Mouse (Mus musculus) stomach, embryonic 16.5 days (tissue): Measurements from ENCODE around the gene Gm6583. TPM values are rescaled to one million over a fixed set of nuclear protein-coding genes. Genes with fewer than 3 reads are reported as not detected.

Source experiments
- ATAC-seq: fragments of 200-750 bp; cut with Nextera tagmentation; 2 replicates; pipeline ENCODE4 v1.8.0; 2017; ENCODE audit warnings: moderate number of reproducible peaks, moderate TSS enrichment; ENCODE audit not compliant: insufficient read depth, low FRiP score
- H3K27ac ChIP-seq: fragments of 300-500 bp; sonication (generic); 2 replicates; pipeline ENCODE4 v1.5.1; 2014; ENCODE audit warnings: low read length
- H3K27me3 ChIP-seq: fragments of 300-500 bp; sonication (generic); 2 replicates; pipeline ENCODE4 v1.6.1; 2014; ENCODE audit warnings: low read length, control low read depth, mixed read lengths; ENCODE audit not compliant: control insufficient read depth, insufficient read depth
- H3K36me3 ChIP-seq: fragments of 300-500 bp; sonication (generic); 2 replicates; pipeline ENCODE4 v1.6.1; 2014; ENCODE audit warnings: low read length; ENCODE audit not compliant: control insufficient read depth, insufficient read depth
- H3K4me1 ChIP-seq: fragments of 300-500 bp; sonication (generic); 2 replicates; pipeline ENCODE4 v1.6.1; 2014; ENCODE audit warnings: low read length, control low read depth, mixed read lengths; ENCODE audit not compliant: control insufficient read depth, insufficient read depth
- H3K4me2 ChIP-seq: fragments of 300-500 bp; sonication (generic); 2 replicates; pipeline ENCODE4 v1.6.1; 2014; ENCODE audit warnings: low read depth, low read length, mixed read lengths
- H3K4me3 ChIP-seq: fragments of 300-500 bp; sonication (generic); replicated peaks from 2 replicates; pipeline ENCODE4 v1.5.1; 2014; ENCODE audit warnings: mild to moderate bottlenecking, low read length
- H3K9ac ChIP-seq: fragments of 300-500 bp; sonication (generic); 2 replicates; pipeline ENCODE4 v1.6.1; 2014; ENCODE audit warnings: low read length
- H3K9me3 ChIP-seq: fragments of 300-500 bp; sonication (generic); replicated peaks from 2 replicates; pipeline ENCODE4 v1.6.1; 2016; ENCODE audit warnings: low read length, control low read depth; ENCODE audit not compliant: control insufficient read depth
- WGBS: fragments of 180-500 bp; shearing (Covaris S2); extraction: QIAGEN DNeasy Blood & Tissue Kit; methylation state at CpG from one replicate; pipeline ENCODE4 v1.1.7; 2014; 5-methylcytosine and 5-hydroxymethylcytosine counted together
- polyA plus RNA-seq: library from polyadenylated mRNA; unstranded; fragments of >200 nt; fragmentation: Nextera tagmentation; extraction: Ambion mirVana; gene quantifications from 2 replicates; pipeline ENCODE4 v1.2.1, GENCODE M21; 2015

Gene Gm6583
- 0.16 and 0.19 TPM in 2 replicates for polyA plus RNA-seq

DNA sequence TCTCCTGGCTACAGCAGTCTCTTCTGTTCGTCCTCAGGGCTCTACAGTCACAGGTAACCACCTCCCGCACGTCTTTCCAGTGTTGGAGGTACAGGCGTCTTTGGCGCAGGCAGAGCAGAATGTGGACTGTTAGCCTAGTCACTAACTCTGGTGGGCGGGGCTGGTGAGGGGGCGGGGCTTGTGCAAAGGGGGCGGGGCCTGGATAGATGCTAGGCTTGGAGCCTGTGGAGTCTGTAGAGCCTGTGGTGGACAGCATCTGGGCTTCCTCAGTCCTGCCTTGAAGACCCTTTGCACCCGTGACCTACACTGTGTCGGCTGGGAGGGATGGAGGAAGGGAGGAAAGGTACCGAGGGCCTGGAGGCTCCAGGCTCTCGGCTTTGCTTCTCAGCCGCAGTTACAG is at the start of gene Gm6583:
Gene Gm6583 (minus strand): TSS at position 124 of the 400 bp plus-strand sequence.
- Histone ChIP-seq H3K9me3 (no peaks in the 10 kb centered on the region), H3K4me3 (no peak within 1 kb of the TSS), H3K4me2 (no peak within 1 kb of the TSS), H3K4me1 (no peaks in the 10 kb centered on the region), H3K27ac (no peak within 1 kb of the TSS), H3K36me3 (no peaks in the 10 kb centered on the region; the same call in 1 of the 2 replicates), H3K27me3 (no peaks in the 10 kb centered on the region), H3K9ac (no peak within 1 kb of the TSS)
- ATAC-seq, result no peak
- WGBS, result 58% methylated on average over 13 of the region's 13 CpGs

DNA sequence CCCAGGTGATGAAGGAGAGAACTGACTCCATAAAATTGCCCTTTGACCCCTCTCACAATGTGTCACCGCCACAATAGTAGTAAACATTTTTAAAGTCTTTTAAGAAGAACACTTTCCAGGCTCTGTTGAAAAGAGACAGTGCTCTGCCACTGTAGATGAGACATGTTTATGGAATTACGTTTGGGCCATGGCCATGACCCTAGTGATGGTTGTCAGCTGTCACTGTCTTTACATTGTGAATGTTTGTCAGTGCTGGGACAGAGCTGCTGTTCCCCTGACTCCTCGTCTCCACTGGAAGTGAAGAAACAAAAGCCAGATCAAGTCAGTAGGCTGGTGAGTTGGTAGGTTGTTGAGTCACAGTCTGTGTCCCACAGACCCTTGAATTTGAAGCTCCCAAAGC is 46.6 kb upstream of the Gm6583 start:
- Histone ChIP-seq H3K27me3 (no peaks in the 10 kb centered on the region), H3K27ac (no peak overlapping the region), H3K9me3 (no peaks in the 10 kb centered on the region), H3K9ac (no peak overlapping the region), H3K36me3 (no peaks in the 10 kb centered on the region), H3K4me3 (no peak overlapping the region), H3K4me1 (no peaks in the 10 kb centered on the region), H3K4me2 (no peak overlapping the region)
- ATAC-seq, result 0 out of 2 replicates have a peak, but pooled peaks have one; percentile 40
- 30% methylated on average over 3 of the region's 3 CpGs for WGBS

DNA sequence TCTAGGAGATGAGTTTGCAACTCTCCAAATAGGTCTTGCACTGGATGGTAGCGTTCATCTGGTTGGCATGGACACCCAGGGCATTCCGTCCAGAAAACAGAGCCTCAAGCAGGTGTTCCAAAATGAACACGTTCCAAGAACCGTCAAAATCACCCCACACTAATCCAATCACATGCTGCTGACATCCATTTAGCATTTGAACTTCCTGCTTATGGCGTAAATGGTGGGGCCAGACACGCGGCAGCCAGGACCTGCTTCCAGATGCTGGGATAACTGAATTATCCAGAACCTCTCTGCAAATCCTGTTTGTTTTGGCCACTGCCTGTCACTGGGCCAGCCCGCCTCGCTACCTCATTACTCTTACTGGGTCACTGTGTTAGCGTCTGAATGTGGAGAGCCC is 43.5 kb upstream of the Gm6583 start:
- H3K9me3 ChIP-seq, result no peaks in the 10 kb centered on the region
- no peak overlapping the region for H3K4me2 ChIP-seq
- no peaks in the 10 kb centered on the region for H3K36me3 ChIP-seq
- no peak overlapping the region for H3K4me3 ChIP-seq
- ATAC-seq, result no peak
- H3K27me3 ChIP-seq, result peaks cover 2% of the 10 kb centered on the region; the same call in 1 of the 2 replicates
- no peak overlapping the region for H3K9ac ChIP-seq
- 54% methylated on average over 10 of the region's 10 CpGs for WGBS
- H3K4me1 ChIP-seq, result peaks cover 4% of the 10 kb centered on the region
- no peak overlapping the region for H3K27ac ChIP-seq

DNA sequence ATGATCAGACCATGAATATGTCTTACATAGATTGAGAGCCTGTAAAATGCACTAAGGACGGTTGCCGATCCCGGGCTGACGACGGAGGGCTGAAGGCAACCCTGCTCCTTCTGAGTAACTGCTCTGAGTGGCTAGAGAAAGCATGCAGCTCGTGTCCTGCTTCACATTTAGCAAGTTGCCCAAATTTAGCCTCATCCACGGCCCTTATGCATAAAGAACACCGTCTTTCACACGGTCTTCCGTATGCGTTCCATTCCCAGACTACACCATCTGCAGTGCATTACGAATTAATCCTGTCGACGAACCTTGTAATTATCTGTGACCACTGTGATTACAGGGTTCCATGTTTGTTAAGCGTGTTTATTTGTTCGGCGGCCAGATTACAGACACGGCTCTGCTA is 40.2 kb upstream of the Gm6583 start:
- Histone ChIP-seq H3K9ac (no peak overlapping the region), H3K27ac (no peak overlapping the region), H3K4me3 (no peak overlapping the region), H3K27me3 (peaks cover 20% of the 10 kb centered on the region), H3K4me1 (peaks cover 4% of the 10 kb centered on the region), H3K36me3 (no peaks in the 10 kb centered on the region), H3K9me3 (no peaks in the 10 kb centered on the region), H3K4me2 (no peak overlapping the region)
- ATAC-seq, result no peak
- 78% methylated on average over 18 of the region's 18 CpGs for WGBS

DNA sequence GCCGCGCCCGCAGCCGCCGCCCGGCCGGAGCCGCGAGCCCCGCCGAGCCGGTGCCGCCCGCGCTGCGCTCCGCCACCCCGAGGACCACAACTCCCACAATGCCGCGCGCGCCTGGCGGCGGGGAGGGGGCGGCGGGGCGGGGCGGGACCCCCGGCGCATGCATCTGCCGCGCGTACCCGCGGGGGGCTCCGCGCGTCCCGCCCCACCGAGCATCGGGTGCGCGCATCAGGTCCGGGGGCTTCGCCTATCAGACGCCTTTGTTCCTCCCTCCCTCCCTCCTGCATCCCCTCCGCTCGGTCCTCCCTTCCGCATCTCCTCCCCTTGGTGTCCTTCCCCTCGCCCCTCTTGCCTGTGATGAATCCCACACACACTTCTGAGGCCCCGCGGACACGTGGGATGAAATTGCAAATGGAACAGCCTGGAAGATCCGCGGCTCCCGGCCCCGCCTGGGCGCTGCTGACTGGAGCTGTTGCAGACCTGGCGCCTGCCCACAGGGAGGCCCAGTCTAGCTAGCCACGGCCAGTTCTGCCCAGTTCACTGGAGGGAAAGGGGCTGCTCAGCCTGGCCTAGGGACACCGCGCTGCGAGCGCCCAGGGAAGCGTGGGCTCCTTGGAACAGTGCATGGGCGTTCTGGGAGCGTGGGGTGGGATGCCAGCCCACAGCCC is 39.1 kb upstream of the Gm6583 start, which contains the start of gene Asphd2:
Gene Asphd2 (minus strand): TSS at position 88 of the 665 bp plus-strand sequence.
- peak within 1 kb of the TSS; percentile 71 for H3K9ac ChIP-seq
- H3K4me3 ChIP-seq, result peak within 1 kb of the TSS; percentile 57
- peaks cover 4% of the 10 kb centered on the region for H3K4me1 ChIP-seq
- 2% methylated on average over 51 of the region's 67 CpGs for WGBS
- H3K4me2 ChIP-seq, result peak within 1 kb of the TSS; percentile 69
- peak within 1 kb of the TSS; percentile 67 for H3K27ac ChIP-seq
- peak; percentile 88 for ATAC-seq
- peaks cover 20% of the 10 kb centered on the region for H3K27me3 ChIP-seq
- no peaks in the 10 kb centered on the region for H3K9me3 ChIP-seq
- no peaks in the 10 kb centered on the region for H3K36me3 ChIP-seq

DNA sequence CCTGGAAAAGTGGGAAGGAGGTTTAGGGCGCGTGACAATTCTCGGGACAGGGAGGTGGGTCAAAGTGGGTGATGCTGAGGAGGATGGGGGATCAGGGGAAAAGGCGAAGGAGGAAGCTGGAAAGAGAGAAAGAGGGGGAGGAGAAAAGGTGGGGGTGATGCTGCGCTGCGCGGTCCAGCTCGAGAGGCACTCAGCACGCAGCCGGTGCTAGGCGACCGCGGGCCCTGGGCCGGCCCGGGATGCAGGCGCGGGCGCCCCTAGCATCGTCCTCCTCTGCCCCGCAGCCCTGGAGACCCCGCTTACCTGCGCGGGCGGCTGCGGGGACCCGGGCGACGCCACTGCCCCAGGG is 38.6 kb upstream of the Gm6583 start:
- Histone ChIP-seq H3K9ac (peak overlapping the region; percentile 71), H3K9me3 (no peaks in the 10 kb centered on the region), H3K4me1 (peaks cover 4% of the 10 kb centered on the region), H3K4me3 (peak overlapping the region; percentile 57), H3K36me3 (no peaks in the 10 kb centered on the region), H3K4me2 (peak overlapping the region; percentile 69), H3K27me3 (peaks cover 20% of the 10 kb centered on the region), H3K27ac (no peak overlapping the region)
- WGBS, result under 1% methylated on average over 19 of the region's 28 CpGs
- peak; percentile 36 for ATAC-seq

DNA sequence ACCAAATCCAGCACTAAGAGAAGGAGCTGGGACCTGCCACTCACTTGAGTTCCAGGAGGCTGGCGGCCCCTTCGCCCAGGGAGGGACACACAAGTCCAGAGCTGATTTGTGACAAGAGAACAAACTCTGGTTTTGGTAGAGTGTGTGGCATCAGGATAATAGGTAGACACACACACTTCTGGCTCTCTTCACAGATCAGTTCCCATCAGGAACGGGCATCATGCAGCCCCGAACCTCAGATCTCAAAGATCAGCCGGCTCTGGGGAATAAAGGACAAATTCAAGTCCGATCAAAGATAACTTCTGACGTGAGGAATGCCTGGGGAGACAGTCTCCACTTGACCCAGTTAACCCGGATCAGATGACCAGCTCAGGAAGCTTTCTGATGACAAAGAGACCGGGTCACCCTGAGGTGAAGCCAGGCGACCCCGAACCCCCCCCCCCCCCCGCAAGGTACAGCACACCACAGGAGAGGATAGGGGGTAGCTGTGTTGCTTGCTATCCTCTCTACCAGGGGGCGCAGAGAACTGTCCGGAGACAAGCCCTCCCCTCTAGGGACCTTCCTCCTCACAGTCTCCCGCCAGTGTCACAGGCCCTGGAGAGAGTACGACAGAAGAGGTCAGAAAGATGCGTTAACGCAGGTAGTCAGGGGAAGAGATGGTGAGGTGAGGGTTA is 38.0 kb upstream of the Gm6583 start:
- Histone ChIP-seq H3K4me3 (peak overlapping the region; percentile 57), H3K27ac (no peak overlapping the region), H3K9me3 (no peaks in the 10 kb centered on the region), H3K27me3 (peaks cover 20% of the 10 kb centered on the region), H3K4me1 (peaks cover 4% of the 10 kb centered on the region), H3K36me3 (no peaks in the 10 kb centered on the region), H3K9ac (peak overlapping the region; percentile 71; the same call in 1 of the 2 replicates), H3K4me2 (peak overlapping the region; percentile 69)
- WGBS, result 10% methylated on average over 17 of the region's 18 CpGs
- ATAC-seq, result no peak

DNA sequence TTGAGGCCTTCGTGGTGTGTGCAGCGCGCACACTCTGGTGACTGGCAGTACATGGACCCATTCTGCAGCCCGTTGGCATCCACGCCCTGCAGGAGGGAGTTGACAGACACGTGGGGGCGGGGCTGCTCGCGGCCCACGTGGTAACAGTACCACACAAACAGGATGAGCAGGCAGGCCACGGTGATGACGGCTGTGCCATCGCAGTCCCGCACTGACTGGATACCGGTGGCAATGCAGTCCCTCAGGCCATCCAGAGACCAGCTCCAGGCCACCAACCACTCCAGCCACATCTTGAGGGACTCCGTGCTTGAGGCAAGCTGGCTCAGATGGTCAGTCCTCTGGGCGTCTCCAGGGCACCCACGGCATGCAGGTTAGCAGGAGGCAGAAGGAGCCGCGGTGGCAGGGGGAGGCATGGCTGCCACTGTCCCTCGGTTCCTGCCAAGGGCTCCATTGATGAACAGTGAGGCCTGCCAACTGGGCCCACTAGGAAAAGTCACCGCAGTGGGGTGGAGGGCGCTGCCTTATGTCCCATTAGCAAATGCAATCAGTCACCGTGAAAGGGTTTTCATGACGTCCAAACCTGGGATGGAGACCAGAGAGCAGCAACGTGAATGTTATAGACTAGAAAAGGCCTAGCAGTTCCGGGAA is 36.0 kb upstream of the Gm6583 start:
- H3K4me2 ChIP-seq, result no peak overlapping the region
- WGBS, result 66% methylated on average over 27 of the region's 27 CpGs

DNA sequence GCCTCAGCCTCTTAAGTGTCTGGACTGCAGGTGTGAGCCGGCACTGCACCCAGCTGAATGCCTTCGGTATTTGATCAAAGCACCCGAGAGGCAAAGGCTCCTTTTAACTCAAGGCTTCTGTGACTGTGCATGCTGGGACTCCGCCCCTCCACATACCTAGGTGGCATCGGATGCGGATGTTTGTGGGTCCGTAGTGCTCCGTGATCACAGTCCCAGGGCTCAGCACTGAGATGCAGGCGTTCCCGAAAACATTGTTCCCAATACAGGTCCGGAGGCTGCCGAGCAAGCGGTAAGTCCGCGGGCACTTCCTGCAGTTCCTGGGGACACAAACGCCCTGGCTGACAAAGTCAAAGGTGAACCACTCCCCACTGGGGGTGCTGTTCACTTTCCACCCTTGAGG is 35.2 kb upstream of the Gm6583 start:
- ATAC-seq, result no peak
- H3K4me2 ChIP-seq, result no peak overlapping the region
- H3K9me3 ChIP-seq, result no peaks in the 10 kb centered on the region
- 51% methylated on average over 16 of the region's 16 CpGs for WGBS
- H3K36me3 ChIP-seq, result no peaks in the 10 kb centered on the region
- H3K4me3 ChIP-seq, result no peak overlapping the region
- H3K9ac ChIP-seq, result no peak overlapping the region
- H3K27me3 ChIP-seq, result peaks cover 20% of the 10 kb centered on the region
- H3K27ac ChIP-seq, result no peak overlapping the region
- peaks cover 4% of the 10 kb centered on the region for H3K4me1 ChIP-seq

More for the DNA sequence above, 36.0 kb upstream of the Gm6583 start:
- Histone ChIP-seq H3K4me1 (peaks cover 4% of the 10 kb centered on the region), H3K27me3 (peaks cover 20% of the 10 kb centered on the region), H3K4me3 (no peak overlapping the region), H3K9me3 (no peaks in the 10 kb centered on the region), H3K36me3 (no peaks in the 10 kb centered on the region), H3K9ac (no peak overlapping the region), H3K27ac (no peak overlapping the region)
- no peak for ATAC-seq
